Mouse (Mus musculus): ENCODE measurements around the gene Tefm. TPM values are rescaled to one million over a fixed set of nuclear protein-coding genes. Genes with fewer than 3 reads are reported as not detected.

Tefm gene
- total and polyA plus RNA-seq, 3 experiments, result 34.4 to 70.2 (median 43.9) TPM

GRCm38 (mm10) chr11:80156841-80157240, 14.9 kb upstream of the Tefm start:
- no peak overlapping the region for H3K27ac ChIP-seq (ENCODE audit: insufficient read depth, low read depth)
- TF ChIP-seq SIN3A (IDR thresholded peaks at IDR 0.05; ENCODE audit: low read length) (no peak), NELFE (IDR thresholded peaks at IDR 0.05; ENCODE audit: low read depth, low read length) (no peak), POLR2AphosphoS2 (IDR thresholded peaks at IDR 0.05; ENCODE audit: low read depth, low read length) (no peak), PAX5 (IDR thresholded peaks at IDR 0.05; ENCODE audit: low read length) (no peak), MXI1 (IDR thresholded peaks at IDR 0.05; ENCODE audit: low read depth, low read length) (no peak), IRF4 (IDR thresholded peaks at IDR 0.05; ENCODE audit: low read depth, low read length) (no peak), BHLHE40 (IDR thresholded peaks at IDR 0.05; ENCODE audit: low read depth, low read length) (no peak), MEF2A (IDR thresholded peaks at IDR 0.05; ENCODE audit: borderline replicate concordance, low read depth, low read length) (no peak), ZKSCAN1 (IDR thresholded peaks at IDR 0.05; ENCODE audit: borderline replicate concordance, low read depth, low read length) (no peak)
- H3K36me3 ChIP-seq (replicated peaks in 1 of 2; ENCODE audit: control insufficient read depth in 1 of 2, insufficient read depth in 1 of 2, low read length in 1 of 2), result no peaks in the 10 kb centered on the region
- in situ Hi-C loops (cut with MboI; ENCODE audit: low pct_ligation_motif_present, low pct_unique_long_range_greater_than_20kb, low sequenced_read_pairs), result no loop called here
- H3K9me3 ChIP-seq (replicated peaks; ENCODE audit: low read length), result peaks cover 12% of the 10 kb centered on the region
- dilution Hi-C loops (cut with MboI; ENCODE audit: extremely low pct_ligation_motif_present, extremely low pct_unique_long_range_greater_than_20kb, low sequenced_read_pairs), result no loop called here
- no peak overlapping the region for H3K9ac ChIP-seq (ENCODE audit: insufficient read depth, low read depth)
- H3K4me3 ChIP-seq (replicated peaks in 1 of 3; ENCODE audit: low read depth in 2 of 3, low read length in 2 of 3, poor library complexity in 1 of 3), result no peak overlapping the region
- peaks cover 6 to 22% of the 10 kb centered on the region in 2 experiments for H3K4me1 ChIP-seq (ENCODE audit: control insufficient read depth in 1 of 2, insufficient read depth in 2 of 2)
- no peaks in the 10 kb centered on the region for H3K79me2 ChIP-seq (replicated peaks; ENCODE audit: control insufficient read depth, extremely low read depth, insufficient read depth, poor library complexity, severe bottlenecking)
- H3K4me2 ChIP-seq (ENCODE audit: insufficient read depth, low read depth, poor library complexity, severe bottlenecking), result no peak overlapping the region
- no peak for DNase-seq (ENCODE audit: extremely low read depth)
- H3K27me3 ChIP-seq (replicated peaks), result no peaks in the 10 kb centered on the region

GRCm38 (mm10) chr11:80155961-80156360, 14.0 kb upstream of the Tefm start:
- Histone ChIP-seq H3K27me3 (replicated peaks) (no peaks in the 10 kb centered on the region), H3K9ac (ENCODE audit: insufficient read depth, low read depth) (no peak overlapping the region), H3K4me2 (ENCODE audit: insufficient read depth, low read depth, poor library complexity, severe bottlenecking) (no peak overlapping the region), H3K36me3 (replicated peaks in 1 of 2; ENCODE audit: control insufficient read depth in 1 of 2, insufficient read depth in 1 of 2, low read length in 1 of 2) (no peaks in the 10 kb centered on the region), H3K4me3 (replicated peaks in 1 of 3; ENCODE audit: low read depth in 2 of 3, low read length in 2 of 3, poor library complexity in 1 of 3) (no peak overlapping the region), H3K79me2 (replicated peaks; ENCODE audit: control insufficient read depth, extremely low read depth, insufficient read depth, poor library complexity, severe bottlenecking) (no peaks in the 10 kb centered on the region), H3K27ac (ENCODE audit: insufficient read depth, low read depth) (no peak overlapping the region), H3K4me1 (ENCODE audit: control insufficient read depth in 1 of 2, insufficient read depth in 2 of 2) (peaks cover 6 to 26% of the 10 kb centered on the region in 2 experiments), H3K9me3 (replicated peaks; ENCODE audit: low read length) (peaks cover 12% of the 10 kb centered on the region)
- no peak for DNase-seq (ENCODE audit: extremely low read depth)
- TF ChIP-seq SIN3A (IDR thresholded peaks at IDR 0.05; ENCODE audit: low read length) (no peak), CHD2 (IDR thresholded peaks at IDR 0.05; ENCODE audit: low read length) (no peak)
- dilution Hi-C loops (cut with MboI; ENCODE audit: extremely low pct_ligation_motif_present, extremely low pct_unique_long_range_greater_than_20kb, low sequenced_read_pairs), result no loop called here
- in situ Hi-C loops (cut with MboI; ENCODE audit: low pct_ligation_motif_present, low pct_unique_long_range_greater_than_20kb, low sequenced_read_pairs), result no loop called here

- TF ChIP-seq CTCF (conservative IDR thresholded peaks at IDR 0.05 in 1 of 2, IDR thresholded peaks at IDR 0.05 in 1 of 2; ENCODE audit: low read depth in 2 of 2, low read length in 2 of 2) (no peak), CHD2 (IDR thresholded peaks at IDR 0.05; ENCODE audit: low read length) (no peak), MAZ (IDR thresholded peaks at IDR 0.05; ENCODE audit: low read depth, low read length) (no peak), MAFK (IDR thresholded peaks at IDR 0.05; ENCODE audit: insufficient replicate concordance, low read length) (no peak), JUN (IDR thresholded peaks at IDR 0.05; ENCODE audit: insufficient read depth, low read depth, low read length) (no peak), USF2 (conservative IDR thresholded peaks at IDR 0.05; ENCODE audit: low read depth, low read length) (no peak), KAT2A (IDR thresholded peaks at IDR 0.05; ENCODE audit: insufficient replicate concordance, low read length) (no peak), GABPA (IDR thresholded peaks at IDR 0.05; ENCODE audit: insufficient replicate concordance, low read depth, low read length) (no peak), CHD1 (IDR thresholded peaks at IDR 0.05; ENCODE audit: low read depth, low read length) (no peak), UBTF (IDR thresholded peaks at IDR 0.05; ENCODE audit: low read depth, low read length) (no peak), MYC (IDR thresholded peaks at IDR 0.05; ENCODE audit: low read depth, low read length) (no peak), ELF1 (IDR thresholded peaks at IDR 0.05; ENCODE audit: low read depth, low read length) (no peak), PAX5 (IDR thresholded peaks at IDR 0.05; ENCODE audit: low read length) (no peak), SIN3A (IDR thresholded peaks at IDR 0.05; ENCODE audit: low read length) (no peak), ZC3H11A (IDR thresholded peaks at IDR 0.05; ENCODE audit: low read depth, low read length) (no peak), USF1 (IDR thresholded peaks at IDR 0.05; ENCODE audit: low read depth, low read length) (no peak), NRF1 (IDR thresholded peaks at IDR 0.05; ENCODE audit: low read depth, low read length) (no peak), POLR2AphosphoS2 (IDR thresholded peaks at IDR 0.05; ENCODE audit: low read depth, low read length) (no peak), HCFC1 (IDR thresholded peaks at IDR 0.05; ENCODE audit: low read depth, low read length) (no peak)
- Histone ChIP-seq H3K79me2 (replicated peaks; ENCODE audit: control insufficient read depth, extremely low read depth, insufficient read depth, poor library complexity, severe bottlenecking) (no peaks in the 10 kb centered on the region), H3K27me3 (replicated peaks) (no peaks in the 10 kb centered on the region), H3K9ac (ENCODE audit: insufficient read depth, low read depth) (no peak overlapping the region), H3K9me3 (replicated peaks; ENCODE audit: low read length) (peaks cover 12% of the 10 kb centered on the region), H3K4me2 (ENCODE audit: insufficient read depth, low read depth, poor library complexity, severe bottlenecking) (no peak overlapping the region), H3K4me3 (replicated peaks in 1 of 3; ENCODE audit: low read depth in 2 of 3, low read length in 2 of 3, poor library complexity in 1 of 3) (no peak overlapping the region), H3K27ac (ENCODE audit: insufficient read depth, low read depth) (no peak overlapping the region), H3K4me1 (ENCODE audit: control insufficient read depth in 1 of 2, insufficient read depth in 2 of 2) (peaks cover 6 to 26% of the 10 kb centered on the region in 2 experiments), H3K36me3 (replicated peaks in 1 of 2; ENCODE audit: control insufficient read depth in 1 of 2, insufficient read depth in 1 of 2, low read length in 1 of 2) (no peaks in the 10 kb centered on the region)
- in situ Hi-C loops (cut with MboI; ENCODE audit: low pct_ligation_motif_present, low pct_unique_long_range_greater_than_20kb, low sequenced_read_pairs) (no loop called here), dilution Hi-C loops (cut with MboI; ENCODE audit: extremely low pct_ligation_motif_present, extremely low pct_unique_long_range_greater_than_20kb, low sequenced_read_pairs) (no loop called here)
- no peak for DNase-seq (ENCODE audit: extremely low read depth)
Measured at GRCm38 (mm10) chr11:80155541-80155940, 13.6 kb upstream of the Tefm start.

All from CH12.LX (cell line).